Mouse (Mus musculus) ovary, adult 18-20 months (tissue): Measurements from ENCODE around the gene Sox1.

Experiments
- DNase-seq: peaks from one replicate; pipeline ENCODE4 v3.0.0; 2022; ENCODE audit warnings: low spot score, mixed read lengths

Sox1 gene

DNA sequence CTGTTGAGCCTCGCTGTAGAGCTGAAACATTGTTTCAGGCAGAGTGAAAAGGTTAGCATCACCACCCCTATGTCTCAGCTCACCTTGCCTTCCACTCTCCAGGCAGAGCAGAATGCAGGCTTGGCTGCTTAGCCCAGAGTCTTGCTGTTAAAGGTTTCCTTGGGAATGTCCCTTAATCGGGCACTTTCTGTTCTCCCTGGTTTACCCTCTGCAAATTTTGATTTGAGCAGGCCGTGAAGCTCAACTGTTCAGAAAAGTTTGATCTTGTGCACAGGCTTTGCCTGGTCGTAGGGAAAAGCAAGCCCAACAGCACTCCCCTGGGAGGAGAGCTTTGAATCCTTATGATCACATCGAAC is 6.0 kb upstream of the Sox1 start:
- DNase-seq = no peak

DNA sequence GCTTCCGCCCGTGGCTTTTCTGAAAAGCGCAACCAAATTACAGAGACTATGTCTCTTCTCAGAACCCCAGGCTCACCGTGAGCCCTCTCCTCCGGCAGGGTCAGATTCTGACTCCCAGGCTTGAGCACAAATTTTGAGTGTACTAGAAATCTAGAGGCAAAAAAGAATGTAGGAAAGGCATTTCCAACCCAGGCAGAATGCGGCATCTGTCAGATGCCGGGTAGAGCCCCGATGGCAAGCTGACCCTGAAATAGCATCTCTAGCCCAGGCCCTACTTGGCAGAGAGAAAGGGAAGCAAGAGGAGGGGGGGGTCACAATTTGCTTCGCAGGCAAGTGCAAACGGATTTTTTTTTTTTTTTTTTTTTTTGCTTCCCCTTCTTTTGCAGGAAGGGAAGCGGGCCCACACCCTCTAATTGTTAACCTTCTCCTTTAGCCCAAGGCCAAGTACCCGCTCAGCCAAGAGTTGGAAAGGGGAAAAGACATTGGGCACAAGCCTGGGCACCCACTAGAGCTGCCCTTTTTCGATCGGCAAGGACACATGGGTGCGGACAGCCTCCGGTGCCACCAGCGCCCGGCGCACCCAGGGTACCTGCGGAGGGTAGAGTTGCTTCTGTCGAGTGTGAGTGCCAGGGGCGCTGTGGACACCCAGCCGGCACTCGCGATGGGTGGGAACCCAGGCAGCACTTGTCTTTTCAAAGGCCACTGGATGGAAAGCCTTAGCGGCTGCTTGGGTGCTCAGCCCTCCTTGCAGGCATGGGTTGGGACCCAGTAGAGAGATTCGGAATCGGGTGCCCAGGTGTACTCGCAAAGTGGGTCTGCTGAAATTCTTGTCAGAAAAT is 5.1 kb upstream of the Sox1 start:
- DNase-seq = no peak

DNA sequence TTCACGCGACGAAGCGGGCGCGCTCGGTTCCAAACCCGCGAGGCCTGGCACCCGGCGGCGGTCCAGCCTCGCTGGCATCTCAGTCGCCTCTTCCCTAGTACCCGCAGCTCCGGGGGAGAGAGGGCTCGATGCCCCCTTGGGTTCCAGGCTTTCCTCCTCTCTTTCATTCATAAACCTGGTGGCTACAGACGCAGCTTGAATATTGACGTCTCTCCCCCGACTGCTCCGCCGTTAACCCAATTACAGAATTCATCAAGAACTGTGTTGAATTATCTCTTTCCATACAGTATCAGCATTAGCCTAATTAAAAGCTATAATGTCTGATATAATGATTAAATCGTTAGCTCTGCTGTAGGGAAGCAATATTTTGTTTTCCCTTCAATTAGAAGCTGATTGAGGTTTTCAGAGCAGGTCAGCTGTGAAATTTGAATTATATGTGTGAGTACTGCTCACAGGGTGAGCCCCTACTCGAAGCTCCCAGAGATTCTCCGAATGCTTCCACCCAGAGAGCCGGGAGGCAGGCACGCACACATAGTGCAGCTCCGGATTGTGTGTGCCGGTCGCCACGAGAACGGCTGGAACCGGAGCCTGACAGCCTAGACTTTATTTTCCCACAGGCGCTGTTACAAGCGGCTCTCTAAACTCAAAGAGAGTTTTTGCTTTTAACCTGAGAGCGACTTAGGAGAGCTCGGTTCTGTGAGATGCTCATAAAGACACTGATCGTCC is 4.3 kb upstream of the Sox1 start:
- DNase-seq = no peak

DNA sequence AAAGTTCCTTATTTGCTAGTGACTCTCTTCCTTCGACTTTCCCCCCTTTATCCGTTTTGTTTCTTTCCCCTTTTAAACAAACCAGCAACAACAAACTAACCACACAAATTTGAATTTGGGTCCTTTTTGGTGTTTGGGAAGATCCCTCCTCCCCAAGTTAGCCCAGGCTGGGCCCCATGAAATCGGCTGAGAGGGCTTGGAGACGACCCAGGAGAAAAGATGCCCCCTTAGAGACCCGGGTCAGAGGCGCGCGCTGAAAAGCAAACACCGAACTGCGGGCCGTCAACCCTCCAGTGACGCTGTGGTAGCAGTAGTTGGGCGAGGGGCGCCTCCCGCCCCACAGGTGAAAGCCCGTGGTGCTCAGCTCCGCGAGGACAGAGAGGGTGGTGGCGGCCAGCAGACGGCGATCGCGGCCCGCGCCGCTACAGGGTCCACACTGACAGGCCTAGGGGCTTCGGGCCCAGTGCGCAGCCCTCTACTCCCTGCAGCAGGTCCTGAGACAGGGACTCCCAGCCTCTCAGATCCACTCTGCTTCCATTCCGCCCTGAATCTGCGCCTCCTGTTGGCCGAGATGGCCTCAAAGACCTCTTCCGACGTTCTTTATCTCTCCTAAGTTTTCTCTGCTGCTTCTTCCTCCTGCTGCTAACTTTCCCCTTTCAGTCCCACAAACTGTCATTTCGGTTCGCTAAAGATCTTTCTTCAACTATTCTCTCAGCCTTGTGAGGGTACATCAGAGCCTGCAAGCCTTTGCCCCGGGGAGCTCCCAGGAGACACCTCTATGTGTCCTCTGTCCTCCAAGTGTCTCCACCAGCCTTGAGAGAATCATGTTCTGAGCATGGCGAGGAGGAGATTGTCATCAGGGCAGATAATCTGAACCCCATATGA is 3.5 kb upstream of the Sox1 start:
- no peak for DNase-seq

DNA sequence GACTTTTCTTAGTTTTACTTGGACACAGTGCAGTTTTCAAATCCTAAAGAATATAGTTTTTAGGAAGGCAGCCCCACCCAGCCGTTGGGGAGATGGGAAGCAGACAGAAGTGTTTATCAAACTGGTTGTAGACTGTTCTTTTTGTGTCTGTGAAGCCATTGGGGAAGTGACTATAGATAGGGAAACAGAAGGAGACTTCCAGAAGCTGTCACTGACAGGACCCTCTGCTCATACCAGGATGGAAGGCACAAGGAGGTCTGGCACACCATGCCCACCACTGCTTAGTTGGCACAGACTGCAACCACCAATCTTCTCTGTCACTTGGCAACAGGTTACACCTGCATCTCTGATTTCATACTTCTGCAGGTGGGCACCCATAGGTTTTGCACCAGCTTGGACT is 2.3 kb upstream of the Sox1 start:
- no peak for DNase-seq

DNA sequence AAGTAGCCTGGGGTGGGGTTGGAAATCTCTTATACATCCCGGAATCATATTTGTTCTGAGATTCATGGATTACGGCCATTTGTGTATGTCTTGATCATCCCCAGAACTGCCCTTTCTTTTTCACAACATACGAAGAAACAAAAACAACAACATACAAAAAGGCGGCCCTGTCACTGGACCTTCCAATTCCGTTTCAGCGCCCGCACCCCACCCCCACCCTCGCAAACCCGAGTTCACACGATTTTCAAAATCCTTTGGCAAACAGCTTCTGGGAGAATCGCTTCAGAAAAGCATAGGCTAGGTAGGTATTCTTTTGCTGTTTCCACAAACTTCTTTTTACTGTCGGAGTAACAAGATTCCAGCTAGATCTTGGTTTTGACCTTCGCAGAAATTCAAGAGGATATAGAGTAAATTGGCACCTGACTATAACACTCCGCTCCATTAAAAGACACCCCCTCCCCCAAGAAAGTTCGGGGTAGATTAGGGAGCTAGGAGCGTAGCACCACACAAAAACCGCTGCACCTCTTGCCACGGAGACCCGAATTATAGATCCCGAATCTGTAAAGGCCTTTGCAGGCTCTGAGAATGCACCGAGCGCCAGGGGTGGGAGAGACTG is 602 bp upstream of the Sox1 start:
- no peak for DNase-seq

DNA sequence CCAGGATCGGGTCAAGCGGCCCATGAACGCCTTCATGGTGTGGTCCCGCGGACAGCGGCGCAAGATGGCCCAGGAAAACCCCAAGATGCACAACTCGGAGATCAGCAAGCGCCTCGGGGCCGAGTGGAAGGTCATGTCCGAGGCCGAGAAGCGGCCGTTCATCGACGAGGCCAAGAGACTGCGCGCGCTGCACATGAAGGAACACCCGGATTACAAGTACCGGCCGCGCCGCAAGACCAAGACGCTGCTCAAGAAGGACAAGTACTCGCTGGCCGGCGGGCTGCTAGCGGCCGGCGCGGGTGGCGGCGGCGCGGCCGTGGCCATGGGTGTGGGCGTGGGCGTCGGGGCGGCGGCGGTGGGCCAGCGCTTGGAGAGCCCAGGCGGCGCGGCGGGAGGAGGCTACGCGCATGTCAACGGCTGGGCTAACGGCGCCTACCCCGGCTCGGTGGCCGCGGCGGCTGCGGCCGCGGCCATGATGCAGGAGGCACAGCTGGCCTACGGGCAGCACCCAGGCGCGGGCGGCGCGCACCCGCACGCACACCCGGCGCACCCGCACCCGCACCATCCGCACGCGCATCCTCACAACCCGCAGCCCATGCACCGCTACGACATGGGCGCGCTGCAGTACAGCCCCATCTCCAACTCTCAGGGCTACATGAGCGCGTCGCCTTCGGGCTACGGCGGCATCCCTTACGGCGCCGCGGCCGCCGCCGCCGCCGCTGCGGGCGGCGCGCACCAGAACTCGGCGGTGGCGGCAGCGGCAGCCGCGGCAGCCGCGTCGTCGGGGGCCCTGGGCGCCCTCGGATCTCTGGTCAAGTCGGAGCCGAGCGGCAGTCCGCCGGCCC is 1.6 kb downstream of the Sox1 start:
- no peak for DNase-seq

DNA sequence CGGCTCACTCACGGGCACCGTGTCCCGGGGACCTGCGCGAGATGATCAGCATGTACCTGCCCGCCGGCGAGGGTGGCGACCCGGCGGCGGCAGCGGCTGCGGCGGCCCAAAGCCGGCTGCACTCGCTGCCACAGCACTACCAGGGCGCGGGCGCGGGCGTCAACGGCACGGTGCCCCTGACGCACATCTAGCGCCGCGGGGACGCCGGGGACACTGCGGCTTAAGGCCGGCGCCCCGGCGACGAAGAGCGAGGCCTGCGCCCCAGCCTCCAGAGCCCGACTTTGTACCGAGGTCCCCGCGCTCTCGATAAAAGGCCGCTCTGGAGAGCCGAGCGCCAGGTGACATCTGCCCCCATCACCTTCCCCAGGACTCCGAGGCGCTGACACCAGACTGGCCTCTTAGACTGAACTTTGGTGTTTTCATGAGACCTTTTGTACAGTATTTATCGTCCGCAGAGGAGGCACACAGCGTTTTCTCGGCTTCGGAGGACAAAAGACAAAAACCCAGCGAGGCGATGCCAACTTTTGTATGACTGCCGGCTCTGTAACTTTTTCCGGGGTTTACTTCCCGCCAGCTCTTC is 2.3 kb downstream of the Sox1 start:
- DNase-seq = no peak

DNA sequence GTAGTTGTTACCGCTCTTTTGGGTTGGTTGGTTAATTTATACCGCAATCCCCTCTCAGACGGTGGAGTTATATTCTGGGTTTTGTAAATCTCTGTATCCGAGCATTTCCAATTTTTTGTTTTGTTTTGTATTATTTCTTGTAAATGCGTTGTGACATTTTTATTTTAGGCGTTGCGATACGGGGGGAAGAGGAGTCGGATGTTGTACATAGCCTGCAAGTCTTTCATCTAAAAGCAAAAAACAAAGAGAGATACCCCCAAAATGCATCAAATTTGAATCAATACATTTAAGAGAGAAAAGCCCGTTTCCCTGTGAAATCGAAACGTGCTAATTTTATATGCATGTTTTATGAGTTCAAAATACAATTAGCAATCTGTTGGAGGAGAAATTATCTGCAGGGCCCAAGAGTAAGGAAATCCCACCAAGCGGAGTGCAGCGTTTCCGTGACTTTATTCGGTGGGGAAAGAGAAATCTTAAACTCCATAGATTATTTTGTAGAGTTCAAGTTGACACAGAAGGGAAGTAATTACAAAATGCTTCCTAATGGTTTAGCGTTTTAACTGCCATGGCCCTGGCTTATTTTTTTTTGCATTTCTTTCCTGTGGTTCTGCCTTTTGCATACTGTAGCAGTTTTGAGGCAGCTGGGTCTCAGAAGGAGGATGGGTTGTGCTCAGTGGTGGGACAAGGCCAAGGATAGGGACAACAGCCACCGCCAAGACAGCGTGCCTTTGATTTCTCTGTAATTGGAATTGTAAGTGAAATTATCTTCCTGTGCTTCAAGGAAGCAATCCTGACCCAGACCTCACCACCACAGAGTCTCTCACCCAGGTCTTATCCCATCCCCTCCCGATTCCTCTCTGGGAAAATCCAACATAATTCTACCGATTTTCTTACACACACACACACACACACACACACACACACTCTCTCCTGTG is 3.2 kb downstream of the Sox1 start:
- no peak for DNase-seq

DNA sequence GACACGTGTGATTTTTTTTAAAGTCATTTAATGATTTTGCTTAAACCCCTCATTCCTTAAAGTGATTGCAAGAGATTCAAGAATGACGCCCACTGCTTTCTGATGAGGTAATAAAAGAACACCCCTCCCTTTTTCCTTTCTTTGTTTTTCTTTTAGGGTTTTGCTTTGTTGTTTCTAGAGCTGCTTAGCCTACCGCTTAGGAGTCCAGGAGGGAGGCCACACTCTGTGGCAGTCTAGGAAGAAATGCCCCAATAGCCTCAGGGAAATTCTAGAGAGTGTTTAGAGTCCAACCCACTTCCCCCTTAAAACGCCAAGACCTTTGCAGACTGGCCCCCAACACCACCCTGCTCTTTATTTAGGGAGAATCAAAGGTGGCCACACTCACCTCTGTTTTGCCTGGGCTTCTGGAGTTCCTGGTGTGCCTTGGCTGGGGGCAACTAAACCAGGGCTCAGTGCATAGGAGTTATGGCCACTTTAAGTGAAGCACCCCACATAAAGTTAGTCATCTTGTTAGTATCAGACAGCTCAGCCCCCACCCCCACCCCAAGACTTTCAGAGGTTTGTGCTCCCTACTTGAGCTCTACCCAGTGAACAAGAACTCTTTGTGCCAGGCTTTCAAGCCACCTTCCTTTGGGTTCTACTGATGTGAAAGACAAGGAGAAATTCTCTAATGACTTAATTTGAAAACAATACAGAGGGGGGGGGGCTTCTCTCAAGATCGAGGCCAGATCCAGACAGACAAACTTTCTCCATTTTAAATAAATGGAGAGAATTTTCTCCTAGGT is 4.5 kb downstream of the Sox1 start:
- DNase-seq = no peak

DNA sequence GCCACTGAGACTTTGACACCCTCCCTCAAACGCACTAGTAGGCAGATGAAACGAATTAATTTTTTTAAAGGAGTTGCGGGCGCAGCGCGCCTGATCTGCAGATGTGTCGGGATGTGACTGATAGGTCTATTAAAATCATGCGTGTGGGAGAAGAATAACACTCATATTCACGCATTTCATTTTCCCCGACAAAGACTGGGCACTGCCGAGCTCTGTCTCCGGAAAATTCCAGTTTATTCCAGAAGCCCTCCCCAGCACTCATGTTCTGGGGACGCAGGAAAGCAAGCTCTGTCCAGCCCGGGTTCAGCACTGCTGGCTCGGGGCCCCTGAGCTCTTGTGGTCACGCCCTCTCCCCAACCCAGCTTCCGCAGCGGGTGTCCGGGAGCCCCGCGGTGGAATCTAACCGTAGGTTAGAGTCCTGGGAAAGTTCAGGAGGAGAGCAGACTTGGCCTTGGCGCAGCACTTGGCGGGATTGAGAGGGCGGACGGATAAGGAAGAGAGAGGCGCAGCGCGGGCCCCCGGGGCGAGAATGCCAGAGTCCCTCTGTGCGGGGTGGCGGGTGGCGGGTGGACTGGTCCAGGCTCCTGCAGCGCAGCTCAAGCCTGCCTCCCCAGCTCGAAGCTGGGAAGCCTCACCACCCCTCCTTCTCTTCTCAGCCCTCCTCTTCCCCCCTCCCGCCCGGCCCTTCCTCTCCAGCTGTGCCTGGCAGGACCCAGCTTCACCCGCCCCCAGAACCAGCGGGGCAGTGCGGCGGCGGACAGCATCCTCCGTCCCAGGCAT is 5.7 kb downstream of the Sox1 start:
- DNase-seq = no peak

DNA sequence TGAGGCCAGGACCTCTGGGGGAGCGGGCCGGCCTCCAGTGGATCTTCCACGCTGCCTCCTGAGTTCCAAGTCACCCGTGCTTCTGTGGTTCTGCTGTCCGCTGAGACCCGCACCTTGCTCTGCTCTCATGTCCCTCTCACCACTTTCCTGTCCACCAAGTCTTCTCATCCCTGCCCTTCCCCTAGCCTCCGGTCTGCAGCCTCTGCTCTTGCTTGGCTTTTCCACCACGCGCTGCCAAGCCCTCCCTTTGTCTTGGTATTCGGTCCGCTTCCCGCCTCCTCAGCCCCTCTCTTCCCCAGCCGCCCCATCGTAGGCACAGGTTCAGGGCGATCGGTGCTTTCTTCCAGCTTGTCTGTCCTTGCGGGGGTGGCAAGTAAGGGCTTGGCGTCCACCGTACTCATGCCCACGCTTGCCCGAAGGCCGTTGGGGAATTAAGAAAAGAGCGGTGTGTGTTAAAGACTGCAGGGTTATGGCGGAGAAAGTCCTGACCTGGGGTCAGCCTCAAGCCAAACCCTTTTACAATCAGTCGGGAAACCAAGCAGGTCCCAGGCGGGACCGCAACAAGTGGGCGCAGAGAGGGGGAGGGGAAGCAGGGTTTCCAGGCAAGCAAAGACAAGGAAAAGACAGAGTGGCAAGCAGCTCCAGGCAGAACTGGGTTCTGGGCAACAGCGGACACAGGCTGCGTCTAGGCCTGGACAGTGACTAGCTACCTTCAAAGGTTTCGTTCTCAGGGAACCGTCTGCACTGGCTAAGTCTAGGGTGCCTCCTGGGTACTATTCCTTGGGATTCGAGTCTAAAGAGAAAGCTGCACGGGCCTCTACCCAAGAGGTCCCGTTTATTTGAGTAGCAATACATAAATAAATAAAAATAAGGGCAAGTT is 6.5 kb downstream of the Sox1 start:
- DNase-seq = no peak

DNA sequence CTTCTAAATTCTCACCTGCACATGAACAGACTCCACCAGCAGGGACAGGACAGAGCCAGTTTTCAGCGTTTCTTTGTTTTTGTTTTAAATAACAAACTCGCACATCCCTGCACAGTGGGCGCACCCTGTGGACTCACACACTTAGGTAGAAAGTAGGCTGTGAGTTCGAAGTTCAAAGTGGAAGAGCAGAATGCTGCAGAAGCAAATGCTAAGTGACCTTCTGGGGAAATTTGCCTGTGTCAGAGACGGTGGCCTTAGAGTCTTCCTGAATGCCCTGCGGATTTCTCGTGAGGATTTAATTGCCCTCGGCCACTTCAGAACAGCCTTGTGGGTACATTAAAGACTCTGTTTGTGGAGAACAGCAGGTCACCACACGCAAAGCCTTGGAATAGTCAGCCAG is 7.6 kb downstream of the Sox1 start:
- DNase-seq = no peak

DNA sequence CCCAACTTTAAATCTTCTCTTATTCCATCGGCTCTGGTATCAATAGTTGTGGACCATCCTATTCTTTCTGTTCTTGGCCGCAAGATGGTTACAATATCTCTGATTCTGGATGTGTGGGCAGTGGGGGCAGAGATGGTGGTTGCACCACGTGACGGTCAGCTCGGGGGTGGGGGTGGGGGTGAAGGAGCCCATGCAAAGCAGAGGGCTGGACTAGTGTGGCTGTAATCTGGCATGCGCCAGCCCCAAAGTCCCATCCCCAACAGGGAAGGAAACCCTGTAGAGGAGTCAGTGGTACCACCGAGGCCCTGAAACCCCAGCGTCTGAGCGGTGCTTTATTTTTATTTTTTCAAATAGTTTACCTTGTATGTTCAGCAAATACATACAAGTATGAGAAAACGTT is 12.9 kb downstream of the Sox1 start:
- DNase-seq = no peak

DNA sequence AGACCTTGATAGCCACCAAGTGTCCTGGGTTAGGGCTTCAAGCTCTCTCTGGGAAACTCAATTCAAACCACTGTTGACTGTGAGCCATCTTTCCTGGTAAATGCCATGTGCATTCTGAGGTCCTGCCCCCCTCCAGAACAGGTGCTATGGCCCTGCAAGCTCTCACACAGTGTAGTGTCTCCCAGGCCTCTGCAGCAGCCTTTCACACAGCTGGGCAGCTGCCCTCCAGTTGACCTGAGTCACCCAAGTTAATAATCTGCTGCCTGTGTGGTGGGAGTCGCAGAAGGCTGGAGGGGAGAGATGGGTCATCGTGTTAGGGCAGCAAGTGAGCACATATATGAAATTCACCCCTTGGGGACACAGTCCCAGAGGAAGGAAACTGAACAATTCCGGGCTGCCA is 14.9 kb downstream of the Sox1 start:
- no peak for DNase-seq

DNA sequence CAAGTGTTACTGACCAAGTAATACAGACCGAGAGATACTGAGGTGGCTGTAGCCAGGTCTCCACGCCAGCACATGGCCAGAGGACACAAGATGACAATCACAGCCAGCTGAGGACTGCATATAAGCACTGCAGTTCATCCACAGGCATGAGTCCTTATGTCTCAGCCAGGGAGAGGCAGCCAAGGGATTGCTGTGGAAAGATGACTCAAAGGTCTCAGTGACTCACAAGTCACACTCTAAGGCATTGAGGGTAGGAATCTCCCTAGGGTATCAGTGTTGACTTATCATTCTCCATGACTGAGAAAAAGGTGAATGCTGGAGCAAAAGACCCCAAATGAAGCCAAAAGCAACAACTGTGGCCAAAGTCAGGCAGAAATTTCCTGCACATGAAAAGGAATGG is 22.0 kb downstream of the Sox1 start:
- DNase-seq = no peak

DNA sequence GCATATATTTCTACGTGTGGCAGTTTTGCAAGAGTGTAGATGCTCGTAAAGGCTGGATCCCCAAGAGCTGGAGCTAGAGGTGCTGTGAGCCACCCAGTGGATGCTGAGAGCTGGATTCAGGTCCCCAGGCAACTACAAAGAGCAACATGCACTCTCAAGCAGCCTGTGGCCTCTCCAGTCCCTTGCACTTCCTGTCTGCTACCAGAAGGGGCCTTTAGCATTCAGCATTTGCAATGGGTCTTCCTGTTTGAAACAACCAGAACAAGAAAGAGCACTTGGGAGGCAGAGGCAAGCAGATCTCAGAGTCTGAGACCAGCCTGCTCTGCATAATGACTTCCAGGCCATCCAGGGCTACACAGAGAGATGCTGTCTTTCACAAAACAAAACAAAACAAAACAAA is 25.4 kb downstream of the Sox1 start:
- DNase-seq = no peak
